Mouse (Mus musculus) G1E (cell line): ENCODE data around the gene Ei24. TPM values are rescaled to one million over a fixed set of nuclear protein-coding genes. Genes with fewer than 3 reads are reported as not detected.

ENCODE experiments used
- ATAC-seq: 2 replicates; pipeline ENCODE4 v1.8.0; 2016; ENCODE audit warnings: mild to moderate bottlenecking; ENCODE audit not compliant: insufficient number of reproducible peaks, poor library complexity, low FRiP score, severe bottlenecking; ENCODE audit errors: extremely low read depth
- DNase-seq: peaks from one replicate; pipeline ENCODE4 v3.0.0; 2012; ENCODE audit warnings: low spot score
- H3K27me3 ChIP-seq: 2 replicates; pipeline ENCODE4 v1.6.1; 2012; ENCODE audit warnings: mild to moderate bottlenecking, low read length, inconsistent platforms; ENCODE audit not compliant: insufficient read depth
- H3K36me3 ChIP-seq: replicated peaks from 2 replicates; pipeline ENCODE3; 2012; ENCODE audit warnings: mild to moderate bottlenecking, inconsistent platforms
- H3K4me1 ChIP-seq: 2 replicates; pipeline ENCODE4 v1.6.1; 2012; ENCODE audit warnings: low read depth, low read length, inconsistent platforms, mixed read lengths; ENCODE audit not compliant: insufficient read depth
- H3K4me3 ChIP-seq: 2 replicates; pipeline ENCODE4 v1.5.1; 2012; ENCODE audit warnings: low read depth, mild to moderate bottlenecking, inconsistent platforms, low read length, moderate library complexity, mixed read lengths
- H3K9me3 ChIP-seq: replicated peaks from 2 replicates; pipeline ENCODE4 v1.6.1; 2012; ENCODE audit warnings: inconsistent platforms
- CTCF ChIP-seq: IDR thresholded peaks from 2 replicates; pipeline ENCODE4 v1.5.1; 2012; ENCODE audit warnings: low read depth, low read length, inconsistent platforms, mixed read lengths
- GATA1 ChIP-seq: IDR thresholded peaks from 2 replicates; pipeline ENCODE4 v1.6.1; 2012; ENCODE audit warnings: borderline replicate concordance, low read length, inconsistent platforms, mixed read lengths
- GATA2 ChIP-seq: IDR thresholded peaks from 2 replicates; pipeline ENCODE4 v1.6.1; 2012; ENCODE audit warnings: low read depth, low read length, inconsistent platforms, borderline replicate concordance
- POLR2AphosphoS5 ChIP-seq: IDR thresholded peaks from 2 replicates; pipeline ENCODE4 v1.6.1; 2012; ENCODE audit warnings: low read depth, low read length, inconsistent platforms; ENCODE audit not compliant: insufficient replicate concordance
- TAL1 ChIP-seq: conservative IDR thresholded peaks from 2 replicates; pipeline ENCODE4 v1.6.1; 2012; ENCODE audit warnings: low read depth, low read length, inconsistent platforms, mixed read lengths
- polyA plus RNA-seq: library from polyadenylated mRNA; stranded (reverse); fragments of >175 nt; gene quantifications from 2 replicates; pipeline ENCODE4 v1.2.3, GENCODE M21; 2012
- total RNA-seq, 2 experiments: library from RNA; stranded (forward) in 1 of 2; stranded (reverse) in 1 of 2; fragments of 200-1000 nt in 1 of 2; fragments of >200 nt in 1 of 2; fragmentation: Nextera tagmentation in 1 of 2; gene quantifications; 2 replicates each; pipeline ENCODE4 v1.2.3; 2014 to 2017

Gene Ei24
- total and polyA plus RNA-seq, 3 experiments: 32.2 to 63.3 (median 47.3) TPM

- peaks cover 8% of the 10 kb centered on the region; the same call in 1 of the 2 replicates for H3K27me3 ChIP-seq
- ATAC-seq (no peak), DNase-seq (no peak)
- TF ChIP-seq CTCF (no peak), GATA2 (no peak), POLR2AphosphoS5 (no peak), GATA1 (no peak), TAL1 (no peak)
- H3K4me3 ChIP-seq: peak overlapping the region; percentile 95
- peaks cover 18% of the 10 kb centered on the region for H3K36me3 ChIP-seq
- H3K4me1 ChIP-seq: peaks cover 13% of the 10 kb centered on the region
- no peaks in the 10 kb centered on the region for H3K9me3 ChIP-seq
Observed at GRCm38 (mm10) chr9:36796224-36796623, 969 bp downstream of the Ei24 start.

DNA sequence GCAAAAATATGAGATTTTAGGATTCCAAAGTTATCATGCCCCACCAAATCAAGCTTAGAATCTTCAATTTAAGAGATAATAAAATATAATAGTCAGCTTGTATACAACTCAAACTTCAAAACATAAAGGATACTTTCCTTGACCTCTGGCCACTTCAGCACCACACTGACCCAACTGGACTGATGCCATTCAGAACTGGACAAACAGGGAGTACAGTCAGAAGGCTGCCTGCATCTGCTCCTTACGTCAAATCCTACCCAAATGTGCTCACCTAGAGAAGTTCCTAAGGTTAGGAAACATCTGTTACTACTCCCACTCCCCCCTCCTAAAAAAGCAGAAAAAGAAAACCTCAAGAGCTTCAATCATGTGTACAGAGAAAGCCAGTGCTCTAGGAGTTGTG lies 1.6 kb downstream of the Ei24 start:
- Histone ChIP-seq H3K27me3 (peaks cover 8% of the 10 kb centered on the region; the same call in 1 of the 2 replicates), H3K4me3 (no peak overlapping the region), H3K36me3 (peaks cover 23% of the 10 kb centered on the region), H3K4me1 (peaks cover 13% of the 10 kb centered on the region), H3K9me3 (no peaks in the 10 kb centered on the region)
- TF ChIP-seq TAL1: no peak
- TF ChIP-seq GATA2: no peak
- TF ChIP-seq POLR2AphosphoS5: no peak
- no peak for TF ChIP-seq GATA1
- no peak for TF ChIP-seq CTCF
- ATAC-seq (no peak), DNase-seq (no peak)

- no peak for DNase-seq
- H3K4me3 ChIP-seq: no peak overlapping the region
- peaks cover 13% of the 10 kb centered on the region for H3K4me1 ChIP-seq
- H3K9me3 ChIP-seq: no peaks in the 10 kb centered on the region
- H3K27me3 ChIP-seq: peaks cover 3% of the 10 kb centered on the region; the same call in 1 of the 2 replicates
- TF ChIP-seq CTCF (no peak), TAL1 (no peak), GATA2 (no peak), GATA1 (no peak), POLR2AphosphoS5 (no peak)
- ATAC-seq: no peak
- peaks cover 34% of the 10 kb centered on the region for H3K36me3 ChIP-seq
Observed at GRCm38 (mm10) chr9:36794487-36794886, 2.7 kb downstream of the Ei24 start.

- Histone ChIP-seq H3K9me3 (no peaks in the 10 kb centered on the region), H3K36me3 (peaks cover 57% of the 10 kb centered on the region), H3K4me1 (peaks cover 9% of the 10 kb centered on the region; the same call in 1 of the 2 replicates), H3K27me3 (no peaks in the 10 kb centered on the region), H3K4me3 (no peak overlapping the region)
- TF ChIP-seq TAL1: no peak
- TF ChIP-seq CTCF: no peak
- TF ChIP-seq GATA2: no peak
- ATAC-seq (no peak), DNase-seq (no peak)
Observed at GRCm38 (mm10) chr9:36792191-36792590, 5.0 kb downstream of the Ei24 start.

GRCm38 (mm10) chr9:36783921-36784320 lies 13.3 kb downstream of the Ei24 start:
- Histone ChIP-seq H3K4me1 (no peaks in the 10 kb centered on the region), H3K9me3 (no peaks in the 10 kb centered on the region), H3K27me3 (no peaks in the 10 kb centered on the region), H3K36me3 (peaks cover 91% of the 10 kb centered on the region), H3K4me3 (no peak overlapping the region)
- ATAC-seq (no peak), DNase-seq (no peak)
- TF ChIP-seq GATA1: no peak
- TF ChIP-seq CTCF: no peak

GRCm38 (mm10) chr9:36769048-36769413 lies 28.2 kb downstream of the Ei24 start:
- Histone ChIP-seq H3K9me3 (no peaks in the 10 kb centered on the region), H3K4me1 (peaks cover 9% of the 10 kb centered on the region), H3K36me3 (peaks cover 7% of the 10 kb centered on the region), H3K4me3 (peak overlapping the region; percentile 100; the same call in 1 of the 2 replicates), H3K27me3 (no peaks in the 10 kb centered on the region)
- ATAC-seq (no peak), DNase-seq (no peak)
- TF ChIP-seq TAL1: no peak
- no peak for TF ChIP-seq GATA2
- TF ChIP-seq CTCF: no peak
- TF ChIP-seq POLR2AphosphoS5: no peak
- no peak for TF ChIP-seq GATA1

DNA sequence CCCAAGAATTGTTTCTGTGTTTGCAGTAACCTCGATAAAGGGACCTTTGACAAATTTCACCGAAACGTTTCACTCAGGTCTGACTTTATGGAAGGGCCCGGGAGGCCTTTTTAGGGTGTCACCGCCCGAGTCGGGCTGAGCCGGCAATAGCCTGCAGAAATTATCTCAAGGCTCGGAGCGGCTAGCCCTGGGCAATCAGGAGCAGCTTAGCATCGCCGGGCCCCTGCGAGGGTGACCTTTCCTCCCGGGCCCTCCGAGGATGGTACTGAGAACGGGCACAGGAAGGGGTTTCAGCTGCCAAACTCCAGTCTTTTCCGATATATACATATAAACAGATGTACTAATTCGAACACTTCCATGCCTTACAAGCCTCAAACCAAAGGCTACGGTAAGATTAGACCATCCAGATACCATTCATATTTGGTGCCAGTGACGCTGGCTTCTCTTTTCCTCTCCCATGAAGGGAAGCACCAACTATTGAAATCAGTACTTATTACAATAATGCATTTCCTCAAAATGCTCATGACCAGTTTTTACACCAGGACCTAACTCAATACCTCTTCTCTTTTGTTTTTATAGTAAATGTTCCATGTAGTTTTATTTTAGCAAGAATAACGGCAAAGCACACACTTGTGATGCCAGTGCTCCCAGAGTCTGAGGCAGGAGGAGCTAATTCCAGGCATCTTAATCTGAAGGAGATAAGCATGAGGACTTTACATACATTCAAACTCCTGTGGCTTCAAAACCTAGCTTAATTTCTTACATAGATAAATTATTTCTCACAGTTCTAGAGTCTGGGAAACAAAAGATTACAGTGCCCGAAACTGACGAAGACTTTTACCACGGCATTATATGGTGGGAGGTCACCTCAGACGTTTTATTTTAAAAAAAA lies 28.8 kb downstream of the Ei24 start:
- TF ChIP-seq GATA2: no peak
- no peak for TF ChIP-seq CTCF
- no peak for TF ChIP-seq GATA1
- no peak for TF ChIP-seq POLR2AphosphoS5
- Histone ChIP-seq H3K4me3 (peak overlapping the region; percentile 100), H3K9me3 (no peaks in the 10 kb centered on the region), H3K4me1 (peaks cover 13% of the 10 kb centered on the region), H3K36me3 (peaks cover 14% of the 10 kb centered on the region), H3K27me3 (no peaks in the 10 kb centered on the region)
- DNase-seq (no peak), ATAC-seq (no peak)
